Mouse (Mus musculus) CH12.LX (cell line): ENCODE results near the gene Capn13.

ENCODE experiments used
- CTCF ChIP-seq, 2 experiments: IDR thresholded peaks in 1 of 2; conservative IDR thresholded peaks in 1 of 2; 2 replicates each; pipeline ENCODE4 v1.5.1; 2011 to 2012; ENCODE audit warnings: low read depth in 2 of 2, low read length in 2 of 2, improper control_type of control experiment in 1 of 2, inconsistent platforms in 1 of 2, mild to moderate bottlenecking in 1 of 2, moderate library complexity in 1 of 2
- E2F4 ChIP-seq: IDR thresholded peaks from 2 replicates; pipeline ENCODE4 v1.6.1; 2011; ENCODE audit warnings: low read depth, low read length, improper control_type of control experiment; ENCODE audit not compliant: insufficient replicate concordance
- EP300 ChIP-seq: IDR thresholded peaks from 2 replicates; pipeline ENCODE4 v1.6.1; 2011; ENCODE audit warnings: low read length, improper control_type of control experiment
- GABPA ChIP-seq: IDR thresholded peaks from 2 replicates; pipeline ENCODE4 v1.6.1; 2012; ENCODE audit warnings: low read depth, low read length, improper control_type of control experiment, inconsistent platforms; ENCODE audit not compliant: insufficient replicate concordance
- HCFC1 ChIP-seq: IDR thresholded peaks from 2 replicates; pipeline ENCODE4 v1.6.1; 2012; ENCODE audit warnings: low read depth, mild to moderate bottlenecking, inconsistent platforms, low read length, improper control_type of control experiment
- JUN ChIP-seq: IDR thresholded peaks from 2 replicates; pipeline ENCODE4 v1.6.1; 2011; ENCODE audit warnings: low read depth, mild to moderate bottlenecking, low read length, improper control_type of control experiment, moderate library complexity; ENCODE audit not compliant: insufficient read depth
- MAZ ChIP-seq: IDR thresholded peaks from 2 replicates; pipeline ENCODE4 v1.6.1; 2012; ENCODE audit warnings: low read depth, mild to moderate bottlenecking, inconsistent platforms, low read length, improper control_type of control experiment, moderate library complexity
- POLR2A ChIP-seq: IDR thresholded peaks from 2 replicates; pipeline ENCODE4 v1.6.1; 2011; ENCODE audit warnings: low read depth, mild to moderate bottlenecking, improper control_type of control experiment, low read length
- SIN3A ChIP-seq: IDR thresholded peaks from 2 replicates; pipeline ENCODE4 v1.6.1; 2012; ENCODE audit warnings: low read length, improper control_type of control experiment, inconsistent platforms
- USF1 ChIP-seq: IDR thresholded peaks from 2 replicates; pipeline ENCODE4 v1.6.1; 2014; ENCODE audit warnings: low read depth, mild to moderate bottlenecking, inconsistent platforms, low read length, improper control_type of control experiment
- ZC3H11A ChIP-seq: IDR thresholded peaks from 2 replicates; pipeline ENCODE4 v1.6.1; 2012; ENCODE audit warnings: low read depth, mild to moderate bottlenecking, inconsistent platforms, low read length, improper control_type of control experiment
- ZMIZ1 ChIP-seq: IDR thresholded peaks from 2 replicates; pipeline ENCODE4 v1.6.1; 2012; ENCODE audit warnings: low read depth, mild to moderate bottlenecking, inconsistent platforms, low read length, improper control_type of control experiment
- ZNF384 ChIP-seq: IDR thresholded peaks from 2 replicates; pipeline ENCODE4 v1.6.1; 2012; ENCODE audit warnings: low read depth, low read length, improper control_type of control experiment, inconsistent platforms

DNA sequence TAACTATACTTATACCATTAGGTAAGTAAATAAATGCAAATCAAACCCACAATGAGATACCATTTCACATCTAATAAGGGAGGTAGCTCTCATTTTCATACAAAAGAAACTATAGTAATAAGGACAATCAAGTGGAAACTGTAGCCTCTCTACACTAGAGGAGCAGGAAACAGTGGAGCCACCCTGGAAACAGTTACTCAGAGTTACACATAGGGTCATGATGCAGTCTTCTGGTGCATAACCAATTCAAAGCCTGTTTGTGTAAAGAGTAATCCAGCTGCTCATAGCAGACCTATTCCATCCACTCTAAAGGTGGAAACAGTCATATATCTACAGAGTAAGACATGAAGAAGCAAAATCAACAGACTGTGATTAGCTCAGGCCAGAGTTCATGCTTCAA lies 48.4 kb upstream of the Capn13 start:
- no peak for TF ChIP-seq HCFC1
- TF ChIP-seq E2F4: no peak
- TF ChIP-seq ZNF384: no peak
- TF ChIP-seq CTCF (conservative IDR thresholded peaks at IDR 0.05 in 1 of 2, IDR thresholded peaks at IDR 0.05 in 1 of 2; ENCODE audit: low read depth in 2 of 2, low read length in 2 of 2): no peak
- no peak for TF ChIP-seq ZMIZ1
- TF ChIP-seq EP300: peak; percentile 57
- TF ChIP-seq ZC3H11A: no peak
- TF ChIP-seq POLR2A: no peak
- no peak for TF ChIP-seq JUN
- TF ChIP-seq GABPA: no peak
- TF ChIP-seq MAZ: no peak
- TF ChIP-seq SIN3A: no peak
- no peak for TF ChIP-seq USF1
